Mouse (Mus musculus) left cerebral cortex, postnatal 36 days (tissue): Measurements from ENCODE around the gene Zbtb11. TPM values are rescaled to one million over a fixed set of nuclear protein-coding genes. Genes with fewer than 3 reads are reported as not detected.

Experiments
- DNase-seq, 2 experiments: peaks; one replicate each; pipeline ENCODE4 v3.0.0; 2021 to 2022; ENCODE audit warnings: low spot score in 2 of 2, mixed read lengths in 1 of 2
- intact Hi-C: fragments of 180-260 bp; cut with DNase I; formaldehyde crosslinking; loops from one replicate; pipeline ENCODE4 v1.15.1; 2025
- total RNA-seq, 2 experiments: library from RNA; stranded (reverse); gene quantifications; 2 replicates each; pipeline ENCODE4 v1.2.3; 2021

Gene Zbtb11
- total RNA-seq, 2 experiments from 2014 or later = 41.7 to 49.3 TPM

- intact Hi-C loops = loop anchor here (2.0 to 5.0 kb wide), 2 partner anchors 14 to 34 kb away; partner anchors contain the start of gene Cep97
- DNase-seq = peak; percentile 96 to 98
Measured at GRCm38 (mm10) chr16:55966212-55966871, 7.3 kb upstream of the Zbtb11 start, which contains the start of gene Rpl24. TSS of gene Rpl24 (plus strand) at chr16:55966275.

- intact Hi-C loops = loop anchor here (2.0 to 5.0 kb wide), 2 partner anchors 14 to 35 kb away; partner anchors contain the start of gene Cep97
- DNase-seq = no peak
Measured at GRCm38 (mm10) chr16:55967221-55967620, 6.5 kb upstream of the Zbtb11 start.

- intact Hi-C loops = loop anchor here (5.0 kb wide), 1 partner anchor 37 kb away; the partner anchor contains the start of gene Cep97
- DNase-seq = no peak
Measured at GRCm38 (mm10) chr16:55969147-55969546, 4.5 kb upstream of the Zbtb11 start.

GRCm38 (mm10) chr16:55970416-55970815 is 3.3 kb upstream of the Zbtb11 start:
- intact Hi-C loops = loop anchor here (10.0 kb wide), 2 partner anchors 104 to 164 kb away; no protein-coding TSS in a partner anchor
- DNase-seq = no peak

- intact Hi-C loops = loop anchor here (10.0 kb wide), 2 partner anchors 103 to 163 kb away; no protein-coding TSS in a partner anchor
- DNase-seq = no peak
Measured at GRCm38 (mm10) chr16:55971735-55972615, 1.7 kb upstream of the Zbtb11 start.

- DNase-seq = no peak
- intact Hi-C loops = loop anchor here (1.0 to 10.0 kb wide), 3 partner anchors 57 to 162 kb away; partner anchors contain the start of gene Pcnp
Measured at GRCm38 (mm10) chr16:55972626-55973201, 969 bp upstream of the Zbtb11 start.

GRCm38 (mm10) chr16:55974256-55974902 is 696 bp downstream of the Zbtb11 start:
- DNase-seq = peak; percentile 82 to 85
- intact Hi-C loops = loop anchor here (2.0 to 10.0 kb wide), 3 partner anchors 32 to 160 kb away; no protein-coding TSS in a partner anchor

- intact Hi-C loops = loop anchor here (2.0 to 10.0 kb wide), 3 partner anchors 32 to 160 kb away; no protein-coding TSS in a partner anchor
- peak in 1 of 2 experiments; percentile 33 for DNase-seq
Measured at GRCm38 (mm10) chr16:55974903-55975285, 1.2 kb downstream of the Zbtb11 start.

- no peak for DNase-seq
- intact Hi-C loops = no loop called here
Measured at GRCm38 (mm10) chr16:55986001-55986400, 12.3 kb downstream of the Zbtb11 start.

GRCm38 (mm10) chr16:55990311-55990710 is 16.6 kb downstream of the Zbtb11 start:
- DNase-seq = no peak
- intact Hi-C loops = no loop called here

- DNase-seq = no peak
- intact Hi-C loops = no loop called here
Measured at GRCm38 (mm10) chr16:55994235-55994634, 20.6 kb downstream of the Zbtb11 start.

- DNase-seq = peak; percentile 15 to 22
- intact Hi-C loops = loop anchor here (2.0 kb wide), 1 partner anchor 32 kb away; no protein-coding TSS in a partner anchor
Measured at GRCm38 (mm10) chr16:56006798-56007197, 33.1 kb downstream of the Zbtb11 start.

- intact Hi-C loops = no loop called here
- no peak for DNase-seq
Measured at GRCm38 (mm10) chr16:56008862-56009261, 35.2 kb downstream of the Zbtb11 start.

- no peak for DNase-seq
- intact Hi-C loops = no loop called here
Measured at GRCm38 (mm10) chr16:56012789-56013743, 39.4 kb downstream of the Zbtb11 start.

- intact Hi-C loops = no loop called here
- DNase-seq = no peak
Measured at GRCm38 (mm10) chr16:56014076-56014475, 40.4 kb downstream of the Zbtb11 start.

GRCm38 (mm10) chr16:56019660-56020059 is 46.0 kb downstream of the Zbtb11 start:
- no peak for DNase-seq
- intact Hi-C loops = no loop called here

GRCm38 (mm10) chr16:56027854-56028629 is 54.4 kb downstream of the Zbtb11 start:
- intact Hi-C loops = loop anchor here (2.0 kb wide), 1 partner anchor 47 kb away; no protein-coding TSS in a partner anchor
- DNase-seq = no peak
